Mouse (Mus musculus): Measurements from ENCODE around the gene Kmt2a. TPM values are rescaled to one million over a fixed set of nuclear protein-coding genes. Genes with fewer than 3 reads are reported as not detected.

Gene Kmt2a
- polyA plus RNA-seq, 1 experiment from 2014 or later = 19.3 TPM

DNA sequence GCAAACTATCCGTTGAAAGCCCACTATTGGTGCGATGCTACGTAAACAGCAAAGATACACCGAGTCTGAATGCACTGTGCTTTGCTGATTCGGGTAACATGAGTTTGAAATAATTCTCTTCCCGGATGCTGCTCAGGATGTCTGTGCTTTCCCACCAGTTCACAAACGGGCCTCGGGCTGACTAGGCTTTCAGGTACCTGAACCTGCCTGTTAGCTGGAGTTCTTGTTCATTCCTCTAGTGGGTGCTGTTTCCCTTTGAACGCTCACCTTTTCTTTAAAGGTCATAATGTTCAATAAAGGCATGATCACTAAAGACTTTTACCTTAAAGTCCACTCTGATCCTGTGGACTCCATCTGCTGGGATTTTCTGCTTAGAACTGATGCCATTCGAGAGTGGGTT is 39.9 kb downstream of the Kmt2a start:
- no peak for ATAC-seq (ENCODE audit: low FRiP score)
- no peak for DNase-seq (ENCODE audit: low spot score)
- no peak overlapping the region for H3K4me2 ChIP-seq (replicated peaks)
- H3K9ac ChIP-seq = no peak overlapping the region
- no peaks in the 10 kb centered on the region for H3K27me3 ChIP-seq (ENCODE audit: control insufficient read depth, insufficient read depth, low read length)
- WGBS = 91% methylated on average over 10 of the region's 10 CpGs
- no peaks in the 10 kb centered on the region for H3K9me3 ChIP-seq (ENCODE audit: control insufficient read depth, low read length)
- H3K36me3 ChIP-seq (replicated peaks; ENCODE audit: control insufficient read depth, insufficient read depth) = peaks cover 95% of the 10 kb centered on the region
- no peak overlapping the region for H3K4me3 ChIP-seq (replicated peaks; ENCODE audit: low read length)
- no peaks in the 10 kb centered on the region for H3K4me1 ChIP-seq (replicated peaks; ENCODE audit: control insufficient read depth, insufficient read depth, low read length)
- H3K27ac ChIP-seq = no peak overlapping the region

DNA sequence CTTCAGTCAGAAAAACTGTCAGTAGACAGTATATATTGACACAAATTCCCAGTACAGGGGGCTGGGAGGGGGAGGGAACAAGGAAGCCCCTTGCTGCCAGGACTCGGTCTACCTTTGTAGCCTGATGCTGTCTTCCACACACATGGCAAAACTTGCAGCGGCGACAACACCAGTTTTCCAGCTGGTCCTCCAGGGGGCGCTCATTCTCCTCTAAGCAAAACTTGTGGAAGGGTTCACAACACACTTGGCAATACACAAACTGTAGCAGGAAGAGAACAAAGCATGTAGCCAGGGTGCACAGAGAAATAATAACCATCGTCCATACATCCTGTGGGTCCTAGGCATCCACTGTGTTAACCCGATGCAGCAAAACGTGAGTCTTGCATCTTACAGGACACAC is 44.7 kb downstream of the Kmt2a start:
- WGBS = 56% methylated on average over 7 of the region's 7 CpGs
- H3K4me1 ChIP-seq (replicated peaks; ENCODE audit: control insufficient read depth, insufficient read depth, low read length) = no peaks in the 10 kb centered on the region
- no peak overlapping the region for H3K4me2 ChIP-seq (replicated peaks)
- H3K9me3 ChIP-seq (ENCODE audit: control insufficient read depth, low read length) = no peaks in the 10 kb centered on the region
- no peak overlapping the region for H3K9ac ChIP-seq
- H3K27ac ChIP-seq = no peak overlapping the region
- H3K4me3 ChIP-seq (replicated peaks; ENCODE audit: low read length) = no peak overlapping the region
- peaks cover 95% of the 10 kb centered on the region for H3K36me3 ChIP-seq (replicated peaks; ENCODE audit: control insufficient read depth, insufficient read depth)
- ATAC-seq (ENCODE audit: low FRiP score) (no peak), DNase-seq (ENCODE audit: low spot score) (peak; percentile 68)
- no peaks in the 10 kb centered on the region for H3K27me3 ChIP-seq (ENCODE audit: control insufficient read depth, insufficient read depth, low read length)

DNA sequence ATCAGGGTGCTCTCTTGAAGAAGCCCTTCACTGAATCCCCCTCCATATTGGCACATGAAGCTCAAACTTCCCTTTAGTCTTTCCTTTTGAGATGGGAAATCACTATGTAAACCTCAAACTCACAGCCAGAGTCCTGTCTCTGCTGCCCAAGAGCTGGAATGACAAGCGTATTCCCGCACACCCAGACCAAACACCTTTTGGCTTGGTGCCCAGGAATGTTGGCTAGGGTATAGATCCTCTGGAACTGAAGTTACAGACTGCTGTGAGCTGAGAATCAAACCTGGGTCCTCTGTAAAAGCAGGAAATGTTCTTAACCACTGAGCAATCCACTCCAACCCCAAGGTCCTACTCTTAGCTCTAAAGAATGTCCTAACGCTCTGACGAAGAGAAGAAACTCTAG is 48.7 kb downstream of the Kmt2a start:
- WGBS = 76% methylated on average over 4 of the region's 4 CpGs
- Histone ChIP-seq H3K36me3 (replicated peaks; ENCODE audit: control insufficient read depth, insufficient read depth) (peaks cover 97% of the 10 kb centered on the region), H3K27ac (no peak overlapping the region), H3K4me3 (replicated peaks; ENCODE audit: low read length) (no peak overlapping the region), H3K9ac (no peak overlapping the region), H3K4me1 (replicated peaks; ENCODE audit: control insufficient read depth, insufficient read depth, low read length) (no peaks in the 10 kb centered on the region), H3K27me3 (ENCODE audit: control insufficient read depth, insufficient read depth, low read length) (no peaks in the 10 kb centered on the region), H3K4me2 (replicated peaks) (no peak overlapping the region), H3K9me3 (ENCODE audit: control insufficient read depth, low read length) (no peaks in the 10 kb centered on the region)
- ATAC-seq (ENCODE audit: low FRiP score) (no peak), DNase-seq (ENCODE audit: low spot score) (no peak)

DNA sequence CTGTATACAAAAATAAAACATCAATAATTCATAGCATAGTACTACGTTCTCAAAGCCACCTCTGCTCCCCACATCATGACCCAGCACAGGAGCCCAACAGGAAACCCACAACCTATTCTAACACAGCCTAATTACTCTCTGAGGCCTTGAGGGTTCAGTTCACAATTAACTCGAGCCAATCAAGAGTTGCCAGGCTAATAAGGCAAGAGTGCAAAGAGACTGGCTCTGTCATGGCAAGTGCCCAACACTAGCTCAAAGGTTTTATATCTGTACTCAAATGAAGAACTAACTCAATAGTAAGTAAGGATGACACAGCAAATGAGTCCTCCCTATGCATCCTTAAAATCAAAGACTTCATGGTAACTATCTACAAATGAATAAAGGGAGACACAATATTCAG is 50.6 kb downstream of the Kmt2a start:
- H3K36me3 ChIP-seq (replicated peaks; ENCODE audit: control insufficient read depth, insufficient read depth) = peaks cover 99% of the 10 kb centered on the region
- DNase-seq (ENCODE audit: low spot score) (no peak), ATAC-seq (ENCODE audit: low FRiP score) (no peak)
- no peak overlapping the region for H3K9ac ChIP-seq
- 80% methylated on average over 2 of the region's 2 CpGs for WGBS
- H3K4me3 ChIP-seq (replicated peaks; ENCODE audit: low read length) = no peak overlapping the region
- H3K27ac ChIP-seq = no peak overlapping the region
- no peaks in the 10 kb centered on the region for H3K4me1 ChIP-seq (replicated peaks; ENCODE audit: control insufficient read depth, insufficient read depth, low read length)
- no peaks in the 10 kb centered on the region for H3K27me3 ChIP-seq (ENCODE audit: control insufficient read depth, insufficient read depth, low read length)
- no peak overlapping the region for H3K4me2 ChIP-seq (replicated peaks)
- no peaks in the 10 kb centered on the region for H3K9me3 ChIP-seq (ENCODE audit: control insufficient read depth, low read length)

DNA sequence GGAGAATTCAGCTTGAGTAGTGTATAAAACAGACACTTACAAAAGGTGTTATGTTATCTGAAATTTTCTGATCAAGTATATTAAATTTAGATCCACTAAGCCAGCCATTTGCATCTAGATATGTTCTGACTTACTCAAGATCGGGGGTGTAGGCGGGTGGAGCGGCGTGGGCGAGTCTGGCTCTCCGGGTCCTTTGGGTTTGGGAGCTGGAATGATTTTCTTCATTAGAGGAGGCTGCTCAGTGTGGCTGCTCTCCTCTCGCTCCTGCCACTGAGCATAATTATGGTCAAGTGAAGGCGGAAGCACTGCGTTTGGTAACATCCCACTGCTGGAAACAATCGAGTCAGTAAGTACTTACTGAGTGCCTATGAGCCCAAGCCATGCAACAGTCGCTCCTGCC is 52.2 kb downstream of the Kmt2a start:
- Histone ChIP-seq H3K27me3 (ENCODE audit: control insufficient read depth, insufficient read depth, low read length) (no peaks in the 10 kb centered on the region), H3K9ac (no peak overlapping the region), H3K4me2 (replicated peaks) (no peak overlapping the region), H3K9me3 (ENCODE audit: control insufficient read depth, low read length) (no peaks in the 10 kb centered on the region), H3K4me3 (replicated peaks; ENCODE audit: low read length) (no peak overlapping the region), H3K4me1 (replicated peaks; ENCODE audit: control insufficient read depth, insufficient read depth, low read length) (no peaks in the 10 kb centered on the region), H3K27ac (no peak overlapping the region), H3K36me3 (replicated peaks; ENCODE audit: control insufficient read depth, insufficient read depth) (peaks cover 99% of the 10 kb centered on the region)
- ATAC-seq (ENCODE audit: low FRiP score) = no peak
- DNase-seq (ENCODE audit: low spot score) = no peak
- 96% methylated on average over 11 of the region's 11 CpGs for WGBS

DNA sequence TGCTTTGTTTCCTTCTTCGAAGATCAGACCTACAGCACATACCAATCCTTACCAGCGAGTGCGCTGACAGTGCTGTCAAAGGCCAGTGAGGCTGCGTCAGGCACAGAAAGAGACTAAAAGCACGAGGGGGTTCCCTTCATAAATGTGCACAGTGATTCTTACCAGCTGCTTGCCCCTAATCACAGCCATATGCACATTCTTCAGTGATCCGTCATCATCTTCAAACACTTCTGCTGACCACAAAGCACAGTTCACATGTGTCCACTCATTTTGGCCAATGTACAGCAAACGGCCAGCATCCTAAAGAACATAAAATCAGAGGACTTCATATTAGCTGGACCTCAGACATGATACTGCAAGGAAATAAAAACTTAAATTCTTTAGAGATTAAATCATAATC is 54.4 kb downstream of the Kmt2a start:
- no peaks in the 10 kb centered on the region for H3K9me3 ChIP-seq (ENCODE audit: control insufficient read depth, low read length)
- no peak overlapping the region for H3K4me3 ChIP-seq (replicated peaks; ENCODE audit: low read length)
- H3K4me2 ChIP-seq (replicated peaks) = no peak overlapping the region
- no peaks in the 10 kb centered on the region for H3K27me3 ChIP-seq (ENCODE audit: control insufficient read depth, insufficient read depth, low read length)
- ATAC-seq (ENCODE audit: low FRiP score) (no peak), DNase-seq (ENCODE audit: low spot score) (no peak)
- H3K9ac ChIP-seq = no peak overlapping the region
- no peaks in the 10 kb centered on the region for H3K4me1 ChIP-seq (replicated peaks; ENCODE audit: control insufficient read depth, insufficient read depth, low read length)
- 92% methylated on average over 7 of the region's 7 CpGs for WGBS
- no peak overlapping the region for H3K27ac ChIP-seq
- peaks cover 99% of the 10 kb centered on the region for H3K36me3 ChIP-seq (replicated peaks; ENCODE audit: control insufficient read depth, insufficient read depth)

DNA sequence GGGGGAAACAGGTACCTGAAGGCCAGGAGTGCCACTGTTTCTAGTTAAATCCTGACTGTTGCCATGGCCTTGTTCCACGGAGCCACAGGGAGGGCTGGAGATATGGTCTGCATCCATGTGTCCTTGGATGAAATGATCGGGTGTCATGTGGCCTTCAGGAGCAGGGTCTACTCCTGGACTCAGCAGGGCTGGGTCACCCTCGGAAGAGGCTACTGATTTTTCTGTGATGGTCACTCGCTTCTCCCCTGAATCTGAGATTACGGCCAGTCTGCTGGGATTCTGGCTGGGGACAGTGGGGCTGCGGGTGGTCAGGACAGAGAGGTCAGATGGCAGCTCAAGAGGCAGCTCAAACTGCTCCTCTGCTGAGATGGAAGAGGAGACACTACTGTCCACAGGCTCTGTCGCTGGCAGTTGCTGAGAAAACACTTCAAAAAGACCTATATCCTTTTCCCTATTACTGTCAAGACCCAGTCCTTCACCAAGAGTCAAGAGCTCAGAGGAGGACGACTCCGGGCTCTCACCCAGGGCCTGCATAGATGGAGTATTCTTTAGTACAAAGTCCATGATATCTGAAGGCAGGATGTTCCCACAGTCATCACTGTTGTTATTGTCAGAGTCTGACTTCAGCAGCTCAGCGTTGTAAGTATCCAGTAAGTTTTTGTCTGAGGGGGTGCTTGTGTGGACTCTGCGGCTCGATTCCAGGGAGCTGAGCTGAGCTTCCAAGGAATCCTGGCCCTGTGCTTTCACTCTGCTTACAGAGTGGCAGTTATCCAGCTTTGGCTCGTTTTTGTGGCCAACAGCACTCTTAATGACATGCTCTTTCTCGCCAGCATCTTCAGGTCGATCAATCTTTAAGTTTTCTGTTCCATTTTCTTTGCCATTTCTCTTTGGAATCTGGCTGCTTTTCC is 60.9 kb downstream of the Kmt2a start:
- no peak for ATAC-seq (ENCODE audit: low FRiP score)
- no peaks in the 10 kb centered on the region for H3K4me1 ChIP-seq (replicated peaks; ENCODE audit: control insufficient read depth, insufficient read depth, low read length)
- no peaks in the 10 kb centered on the region for H3K27me3 ChIP-seq (ENCODE audit: control insufficient read depth, insufficient read depth, low read length)
- peaks cover 100% of the 10 kb centered on the region for H3K36me3 ChIP-seq (replicated peaks; ENCODE audit: control insufficient read depth, insufficient read depth)
- WGBS = 93% methylated on average over 15 of the region's 15 CpGs
- no peaks in the 10 kb centered on the region for H3K9me3 ChIP-seq (ENCODE audit: control insufficient read depth, low read length)
- no peak overlapping the region for H3K4me3 ChIP-seq (replicated peaks; ENCODE audit: low read length)
- DNase-seq (ENCODE audit: low spot score) = no peak
- no peak overlapping the region for H3K27ac ChIP-seq
- H3K4me2 ChIP-seq (replicated peaks) = no peak overlapping the region
- no peak overlapping the region for H3K9ac ChIP-seq

DNA sequence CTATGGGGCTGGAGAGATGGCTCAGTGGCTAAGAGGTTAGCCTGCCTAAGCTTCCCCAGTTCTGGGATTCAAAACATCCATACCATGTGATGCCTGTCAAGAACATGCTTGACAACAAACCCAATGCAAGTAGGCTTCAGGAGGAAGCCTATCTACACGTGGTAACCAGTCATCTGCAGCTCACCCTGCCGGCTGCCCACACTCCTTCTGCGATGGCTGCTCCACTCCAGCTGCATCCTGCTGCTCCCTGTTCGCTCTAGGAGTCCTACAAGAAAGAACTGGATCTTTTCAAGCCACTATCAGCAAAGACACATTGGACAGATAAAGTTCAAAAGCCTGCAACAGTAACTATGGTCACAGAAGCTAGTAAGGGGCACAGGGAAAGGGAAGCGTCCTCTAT is 63.6 kb downstream of the Kmt2a start:
- no peak for DNase-seq (ENCODE audit: low spot score)
- WGBS = 93% methylated on average over 5 of the region's 5 CpGs
- no peak for ATAC-seq (ENCODE audit: low FRiP score)
- Histone ChIP-seq H3K4me2 (replicated peaks) (no peak overlapping the region), H3K9ac (no peak overlapping the region), H3K27me3 (ENCODE audit: control insufficient read depth, insufficient read depth, low read length) (no peaks in the 10 kb centered on the region), H3K36me3 (replicated peaks; ENCODE audit: control insufficient read depth, insufficient read depth) (peaks cover 100% of the 10 kb centered on the region), H3K4me1 (replicated peaks; ENCODE audit: control insufficient read depth, insufficient read depth, low read length) (no peaks in the 10 kb centered on the region), H3K27ac (no peak overlapping the region), H3K9me3 (ENCODE audit: control insufficient read depth, low read length) (no peaks in the 10 kb centered on the region), H3K4me3 (replicated peaks; ENCODE audit: low read length) (no peak overlapping the region)

DNA sequence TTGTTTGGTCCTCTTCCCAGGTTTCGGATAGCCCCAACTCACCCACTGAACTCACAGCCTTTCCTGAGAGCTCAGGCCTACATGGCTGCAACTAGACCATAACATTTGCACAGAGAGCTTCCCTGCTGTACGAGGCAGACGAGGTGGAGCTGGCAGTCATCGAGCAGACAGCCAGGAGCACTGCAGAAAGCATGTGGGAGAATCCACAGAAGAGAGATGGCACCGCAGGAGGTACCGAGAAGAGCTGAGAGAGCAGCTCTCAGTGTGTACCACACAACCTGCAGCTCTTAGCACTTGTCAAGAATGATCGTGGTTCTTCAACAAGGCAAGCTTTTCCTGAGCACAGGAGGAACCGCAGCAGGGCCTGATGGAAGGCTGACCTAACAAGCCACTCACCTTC is 66.9 kb downstream of the Kmt2a start:
- H3K9me3 ChIP-seq (ENCODE audit: control insufficient read depth, low read length) = no peaks in the 10 kb centered on the region
- H3K4me1 ChIP-seq (replicated peaks; ENCODE audit: control insufficient read depth, insufficient read depth, low read length) = no peaks in the 10 kb centered on the region
- H3K4me3 ChIP-seq (replicated peaks; ENCODE audit: low read length) = no peak overlapping the region
- no peak for ATAC-seq (ENCODE audit: low FRiP score)
- no peak overlapping the region for H3K4me2 ChIP-seq (replicated peaks)
- no peaks in the 10 kb centered on the region for H3K27me3 ChIP-seq (ENCODE audit: control insufficient read depth, insufficient read depth, low read length)
- H3K27ac ChIP-seq = no peak overlapping the region
- no peak for DNase-seq (ENCODE audit: low spot score)
- 93% methylated on average over 8 of the region's 8 CpGs for whole genome bisulfite sequencing
- H3K9ac ChIP-seq = no peak overlapping the region
- H3K36me3 ChIP-seq (replicated peaks; ENCODE audit: control insufficient read depth, insufficient read depth) = peaks cover 100% of the 10 kb centered on the region

DNA sequence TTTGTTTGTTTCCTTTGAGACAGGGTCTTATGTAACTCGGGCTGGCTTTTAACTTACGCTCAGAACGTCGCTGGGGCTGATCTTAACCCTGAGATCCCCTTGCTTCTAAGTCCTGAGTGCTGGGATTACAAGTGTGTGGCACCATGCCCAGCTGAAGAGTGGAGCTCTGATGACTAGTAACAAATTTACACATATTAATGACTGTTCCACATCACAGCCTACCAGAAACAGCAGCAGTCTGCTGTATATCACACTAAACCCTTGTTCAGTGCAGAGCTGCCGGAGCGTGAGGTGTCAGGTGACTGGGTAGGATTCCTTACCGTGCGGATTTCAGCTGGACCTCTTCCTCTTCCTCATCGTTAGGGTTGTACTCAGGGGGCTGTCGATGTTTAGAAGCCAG is 70.8 kb downstream of the Kmt2a start:
- ATAC-seq (ENCODE audit: low FRiP score) = no peak
- Histone ChIP-seq H3K4me2 (replicated peaks) (no peak overlapping the region), H3K9me3 (ENCODE audit: control insufficient read depth, low read length) (no peaks in the 10 kb centered on the region), H3K4me3 (replicated peaks; ENCODE audit: low read length) (no peak overlapping the region), H3K9ac (no peak overlapping the region), H3K27ac (no peak overlapping the region), H3K36me3 (replicated peaks; ENCODE audit: control insufficient read depth, insufficient read depth) (peaks cover 100% of the 10 kb centered on the region), H3K27me3 (ENCODE audit: control insufficient read depth, insufficient read depth, low read length) (no peaks in the 10 kb centered on the region), H3K4me1 (replicated peaks; ENCODE audit: control insufficient read depth, insufficient read depth, low read length) (no peaks in the 10 kb centered on the region)
- WGBS = 91% methylated on average over 10 of the region's 10 CpGs
- DNase-seq (ENCODE audit: low spot score) = no peak
